ENCODE assay signal across 9 mouse cellular contexts in genomic region chr9:120210068-120210467, GRCm38 (mm10).
DNase-seq lines count a peak whose midpoint lies in the region; ATAC-seq and TF ChIP-seq lines count a peak whose summit lies in the region.
"Had no signal": no experiment of that assay in that cellular context is flagged by ENCODE, and none has a peak within 500 bp of the region (broad histone marks: within the 10 kb centered on the region; RNA-seq: fewer than 3 reads in every experiment).

No protein-coding gene starts in this region.

- no peak overlapping the region for H3K4me3 ChIP-seq in kidney, adult 2 months (ENCODE audit: insufficient read depth, low read depth, low read length)
- H3K4me3 ChIP-seq in kidney, embryonic 15.5 days (replicated peaks), result no peak overlapping the region
- H3K4me3 ChIP-seq in CH12.LX (replicated peaks in 1 of 3; ENCODE audit: low read depth in 2 of 3, low read length in 2 of 3, poor library complexity in 1 of 3), result no peak overlapping the region
- no peak overlapping the region for H3K4me3 ChIP-seq in embryonic facial prominence, embryonic 11.5 days (ENCODE audit: low read depth, low read length)
- H3K4me3 ChIP-seq: embryonic facial prominence, embryonic 12.5 days; neural tube, embryonic 13.5 days had no signal

- no peak overlapping the region for H3K9ac ChIP-seq in kidney, embryonic 15.5 days
- no peak overlapping the region for H3K9ac ChIP-seq in CH12.LX (ENCODE audit: insufficient read depth, low read depth)
- no peak overlapping the region for H3K9ac ChIP-seq in embryonic facial prominence, embryonic 11.5 days (replicated peaks; ENCODE audit: low read length)
- H3K9ac ChIP-seq: embryonic facial prominence, embryonic 12.5 days; neural tube, embryonic 13.5 days had no signal

- no peak overlapping the region for H3K4me2 ChIP-seq in kidney, embryonic 15.5 days
- H3K4me2 ChIP-seq in CH12.LX (ENCODE audit: insufficient read depth, low read depth, poor library complexity, severe bottlenecking), result no peak overlapping the region
- no peak overlapping the region for H3K4me2 ChIP-seq in embryonic facial prominence, embryonic 11.5 days (ENCODE audit: low read depth, low read length)
- H3K4me2 ChIP-seq: embryonic facial prominence, embryonic 12.5 days; neural tube, embryonic 13.5 days had no signal

- in situ Hi-C loops in CH12.LX (cut with MboI; ENCODE audit: low pct_ligation_motif_present, low pct_unique_long_range_greater_than_20kb, low sequenced_read_pairs), result no loop called here

- TF ChIP-seq POLR2A in kidney, adult 2 months (IDR thresholded peaks at IDR 0.05; ENCODE audit: low read depth, low read length), result no peak
- TF ChIP-seq POLR2A in CH12.LX (IDR thresholded peaks at IDR 0.05; ENCODE audit: low read depth, low read length), result no peak

- no peaks in the 10 kb centered on the region for H3K79me2 ChIP-seq in CH12.LX (replicated peaks; ENCODE audit: control insufficient read depth, extremely low read depth, insufficient read depth, poor library complexity, severe bottlenecking)

- peak; percentile 73 for TF ChIP-seq RAD21 in CH12.LX (IDR thresholded peaks at IDR 0.05; ENCODE audit: low read depth, low read length)

- peak; percentile 60 for TF ChIP-seq CTCF in kidney, adult 2 months (conservative IDR thresholded peaks at IDR 0.05; ENCODE audit: insufficient read depth, insufficient read length, low read depth, low read length)
- TF ChIP-seq CTCF in CH12.LX (conservative IDR thresholded peaks at IDR 0.05 in 1 of 2, IDR thresholded peaks at IDR 0.05 in 1 of 2; ENCODE audit: low read depth in 2 of 2, low read length in 2 of 2), result peak; percentile 78 to 89

- TF ChIP-seq EP300 in CH12.LX (IDR thresholded peaks at IDR 0.05; ENCODE audit: low read length), result no peak

- no peaks in the 10 kb centered on the region for H3K36me3 ChIP-seq in kidney, adult 2 months (ENCODE audit: control insufficient read depth, insufficient read depth, low read length)
- H3K36me3 ChIP-seq in kidney, embryonic 15.5 days, result no peaks in the 10 kb centered on the region
- H3K36me3 ChIP-seq in CH12.LX (replicated peaks in 1 of 2; ENCODE audit: control insufficient read depth in 1 of 2, insufficient read depth in 1 of 2, low read length in 1 of 2), result no peaks in the 10 kb centered on the region
- H3K36me3 ChIP-seq in embryonic facial prominence, embryonic 11.5 days (replicated peaks; ENCODE audit: control insufficient read depth, insufficient read depth, low read depth, low read length), result no peaks in the 10 kb centered on the region
- H3K36me3 ChIP-seq: embryonic facial prominence, embryonic 12.5 days; neural tube, embryonic 13.5 days had no signal

- H3K27me3 ChIP-seq in kidney, adult 2 months (replicated peaks; ENCODE audit: control insufficient read depth, insufficient read depth, low read length), result no peaks in the 10 kb centered on the region
- H3K27me3 ChIP-seq in kidney, embryonic 15.5 days, result no peaks in the 10 kb centered on the region
- peaks cover 2% of the 10 kb centered on the region for H3K27me3 ChIP-seq in CH12.LX (replicated peaks)
- no peaks in the 10 kb centered on the region; the same call in 1 of the 2 replicates for H3K27me3 ChIP-seq in embryonic facial prominence, embryonic 11.5 days (ENCODE audit: control insufficient read depth, insufficient read depth, low read length)
- H3K27me3 ChIP-seq: embryonic facial prominence, embryonic 12.5 days; neural tube, embryonic 13.5 days had no signal

- peak; percentile 13 for DNase-seq in kidney, adult 2 months
- DNase-seq in A20 (ENCODE audit: low read depth, low spot score), result peak; percentile 48
- DNase-seq in CH12.LX (ENCODE audit: extremely low read depth), result peak; percentile 44
- peak; percentile 12 for DNase-seq in embryonic facial prominence, embryonic 11.5 days (ENCODE audit: low spot score)
- peak; percentile 79 for DNase-seq in right cerebral cortex, postnatal 4 days
- DNase-seq in yolk sac, embryonic 10.5 days (ENCODE audit: low spot score), result no peak

- WGBS in kidney, adult 2 months, result 80% methylated on average over 4 of the region's 4 CpGs
- 81% methylated on average over 4 of the region's 4 CpGs for WGBS in kidney, embryonic 15.5 days
- WGBS in embryonic facial prominence, embryonic 11.5 days, result 79% methylated on average over 4 of the region's 4 CpGs

- H3K9me3 ChIP-seq in kidney, embryonic 15.5 days (replicated peaks), result no peaks in the 10 kb centered on the region
- H3K9me3 ChIP-seq in CH12.LX (replicated peaks; ENCODE audit: low read length), result no peaks in the 10 kb centered on the region
- H3K9me3 ChIP-seq in embryonic facial prominence, embryonic 11.5 days (replicated peaks; ENCODE audit: control insufficient read depth, low read length), result no peaks in the 10 kb centered on the region
- H3K9me3 ChIP-seq: embryonic facial prominence, embryonic 12.5 days; neural tube, embryonic 13.5 days had no signal

- no peaks in the 10 kb centered on the region for H3K4me1 ChIP-seq in kidney, adult 2 months (ENCODE audit: control insufficient read depth, insufficient read depth, low read length)
- peaks cover 6% of the 10 kb centered on the region; the same call in 1 of the 2 replicates for H3K4me1 ChIP-seq in kidney, embryonic 15.5 days
- peaks cover 0 to 2% of the 10 kb centered on the region in 2 experiments; a peak in 1 of 4 replicates for H3K4me1 ChIP-seq in CH12.LX (ENCODE audit: control insufficient read depth in 1 of 2, insufficient read depth in 2 of 2)
- H3K4me1 ChIP-seq in embryonic facial prominence, embryonic 11.5 days (ENCODE audit: control insufficient read depth, insufficient read depth, low read length), result no peaks in the 10 kb centered on the region
- H3K4me1 ChIP-seq: embryonic facial prominence, embryonic 12.5 days had no signal

- ATAC-seq in kidney, embryonic 15.5 days (replicated peaks; ENCODE audit: low FRiP score), result no peak
- no peak for ATAC-seq in embryonic facial prominence, embryonic 11.5 days (replicated peaks; ENCODE audit: insufficient number of reproducible peaks, low FRiP score, low TSS enrichment, low read depth)

- no peak overlapping the region for H3K27ac ChIP-seq in kidney, adult 2 months (ENCODE audit: insufficient read depth, low read depth, low read length)
- no peak overlapping the region for H3K27ac ChIP-seq in kidney, embryonic 15.5 days
- H3K27ac ChIP-seq in CH12.LX (ENCODE audit: insufficient read depth, low read depth), result no peak overlapping the region
- H3K27ac ChIP-seq in embryonic facial prominence, embryonic 11.5 days (replicated peaks; ENCODE audit: low read depth, low read length), result no peak overlapping the region
- H3K27ac ChIP-seq: embryonic facial prominence, embryonic 12.5 days had no signal

- dilution Hi-C loops in CH12.LX (cut with MboI; ENCODE audit: extremely low pct_ligation_motif_present, extremely low pct_unique_long_range_greater_than_20kb, low sequenced_read_pairs), result no loop called here

TF ChIP-seq in CH12.LX, 34 proteins besides CTCF, POLR2A, EP300 and RAD21:
- peak; percentile 71 for TF ChIP-seq SMC3 (IDR thresholded peaks at IDR 0.05; ENCODE audit: low read depth, low read length)
- TF ChIP-seq BHLHE40 (IDR thresholded peaks at IDR 0.05; ENCODE audit: low read depth, low read length), result no peak
- TF ChIP-seq PAX5 (IDR thresholded peaks at IDR 0.05; ENCODE audit: low read length), result no peak
